Mouse (Mus musculus) layer of hippocampus, adult 8-10 months (tissue): Measurements from ENCODE around the gene Fdxr. TPM values are rescaled to one million over a fixed set of nuclear protein-coding genes. Genes with fewer than 3 reads are reported as not detected.

Experiments
- DNase-seq, 2 experiments: peaks; one replicate each; pipeline ENCODE4 v3.0.0; 2022; ENCODE audit warnings: low spot score in 2 of 2
- total RNA-seq, 4 experiments: library from RNA; stranded (reverse); gene quantifications; 2 replicates each; pipeline ENCODE4 v1.2.4; 2022

Fdxr gene
- 10 to 100 TPM; 22.8 to 25.5 (median 24.6) TPM for total RNA-seq

DNA sequence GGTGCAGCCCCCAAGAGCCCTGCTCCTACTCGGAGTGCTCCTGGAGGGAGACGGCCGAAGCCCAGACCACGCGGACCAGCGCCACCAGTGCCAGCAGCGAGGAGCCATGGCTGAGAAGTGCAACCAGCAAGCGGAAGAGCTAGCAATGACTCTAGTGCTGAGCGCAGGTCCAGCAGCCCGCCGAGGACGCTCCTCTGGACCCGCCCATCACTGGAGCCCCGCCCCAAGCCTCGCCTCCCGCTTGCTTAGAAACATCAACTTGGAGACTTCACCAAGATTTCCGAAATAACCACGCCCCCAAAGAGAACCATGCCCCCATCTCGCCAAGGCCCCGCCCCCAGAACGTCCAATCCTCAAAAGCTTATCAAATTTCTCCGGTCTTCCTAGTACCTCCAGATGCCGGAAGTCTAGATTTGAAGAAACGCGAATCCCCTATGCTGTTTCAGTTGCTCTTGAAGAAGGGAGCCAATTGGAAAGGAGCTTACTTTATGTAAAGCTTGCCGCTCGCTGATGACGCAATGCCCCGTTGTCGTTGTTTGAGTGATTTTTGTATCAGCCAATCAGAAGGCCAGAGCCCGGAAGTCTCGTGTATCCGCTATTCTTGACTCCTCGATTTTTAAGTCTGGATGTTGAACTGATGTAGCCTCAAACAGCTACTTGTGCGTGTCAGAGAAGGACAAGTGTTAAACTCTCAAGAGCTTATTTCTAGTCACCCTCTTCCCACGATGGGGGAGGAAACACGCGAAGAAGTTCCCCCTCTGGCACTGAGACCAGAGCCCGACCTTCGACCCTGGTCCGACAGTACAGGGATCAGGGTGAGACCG is at the start of gene Fdxr:
TSS of gene Fdxr (minus strand) at position 271 of the 824 bp plus-strand sequence.
- peak; percentile 98 to 99 for DNase-seq

DNA sequence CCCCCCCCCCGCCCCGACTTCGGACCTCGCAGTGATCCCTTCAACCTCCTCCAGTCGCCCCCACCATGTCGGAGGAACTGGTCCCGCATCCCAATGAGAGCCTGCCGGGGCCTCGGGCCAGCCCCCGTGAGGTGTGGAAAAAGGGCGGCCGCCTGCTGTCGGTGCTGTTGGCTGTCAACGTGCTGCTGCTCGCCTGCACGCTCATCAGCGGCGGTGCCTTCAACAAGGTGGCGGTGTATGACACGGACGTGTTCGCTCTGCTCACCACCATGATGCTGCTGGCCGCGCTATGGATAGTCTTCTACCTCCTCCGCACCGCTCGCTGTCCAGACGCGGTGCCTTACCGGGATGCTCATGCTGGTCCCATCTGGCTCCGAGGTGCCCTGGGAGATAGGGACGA is 46.5 kb upstream of the Fdxr start:
- no peak for DNase-seq

DNA sequence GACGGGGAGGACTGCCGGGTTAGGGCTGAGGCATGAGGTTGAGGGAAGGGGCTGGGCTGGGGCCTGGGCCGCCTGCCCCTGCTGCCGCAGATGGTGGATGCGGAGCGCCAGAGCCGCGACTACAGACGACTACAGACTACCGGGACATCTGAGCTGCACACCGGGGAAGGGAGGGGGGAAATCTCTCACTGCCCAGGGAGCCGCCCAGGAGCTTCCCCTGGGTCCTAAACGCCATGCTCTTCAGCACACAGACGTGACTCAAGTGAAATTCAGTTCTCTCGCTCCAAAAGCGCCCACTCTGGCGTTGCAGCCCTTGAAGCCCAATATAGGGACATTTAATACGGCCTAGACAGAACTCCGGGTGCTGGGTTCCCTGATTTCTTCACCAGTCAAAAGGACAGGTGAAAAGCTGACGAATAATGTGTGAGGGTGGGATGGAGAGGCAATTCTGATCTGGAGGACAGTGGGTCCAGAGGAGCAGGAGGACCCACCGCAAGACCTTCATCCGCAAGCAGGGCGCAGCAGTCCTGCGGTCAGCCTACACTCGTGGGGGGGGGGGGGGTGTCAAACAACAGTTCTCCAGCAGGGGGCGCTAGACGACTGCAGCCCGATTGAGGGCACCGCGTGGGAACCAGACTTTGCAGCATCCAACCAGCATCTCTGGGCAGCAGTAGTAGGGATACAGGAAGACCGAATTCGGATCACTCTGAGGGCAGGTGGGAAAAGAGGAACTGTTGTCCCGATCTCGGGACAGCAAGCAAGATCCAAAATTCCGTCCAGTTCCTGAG is 45.2 kb upstream of the Fdxr start, which contains the start of gene Ush1g:
TSS of gene Ush1g (minus strand) at position 136 of the 788 bp plus-strand sequence.
- no peak for DNase-seq

DNA sequence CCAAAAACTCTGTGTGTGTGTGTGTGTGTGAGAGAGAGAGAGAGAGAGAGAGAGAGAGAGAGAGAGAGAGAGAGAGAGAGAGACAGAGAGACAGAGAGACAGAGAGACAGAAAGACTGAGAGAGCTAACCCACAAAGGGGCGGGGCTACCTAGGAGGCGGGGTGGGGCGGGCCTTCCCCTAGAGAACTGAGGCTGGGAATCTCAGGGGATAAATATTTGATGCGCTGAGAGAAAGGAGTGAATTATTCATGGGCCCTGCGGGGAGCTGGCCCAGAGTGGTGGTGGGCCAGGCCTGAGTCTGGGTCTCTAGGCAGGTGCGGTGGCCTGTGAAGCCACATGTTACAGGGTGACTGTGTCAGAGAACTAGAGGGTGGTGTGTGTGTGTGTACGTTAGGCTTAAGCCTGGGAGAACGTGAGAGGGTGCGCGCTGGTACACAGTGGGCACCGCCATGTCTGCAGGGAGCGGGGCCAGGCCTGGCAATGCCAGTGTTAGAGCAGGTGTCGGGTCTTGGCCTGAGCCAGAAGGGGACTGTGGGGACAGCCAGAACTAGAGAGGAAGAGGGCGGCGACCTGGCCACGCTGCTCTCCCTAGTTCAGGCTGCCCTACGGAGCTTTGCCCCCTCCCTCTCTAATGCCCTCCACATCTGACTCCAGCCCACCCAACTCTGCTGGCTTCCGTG is 43.0 kb upstream of the Fdxr start:
- DNase-seq, result no peak

DNA sequence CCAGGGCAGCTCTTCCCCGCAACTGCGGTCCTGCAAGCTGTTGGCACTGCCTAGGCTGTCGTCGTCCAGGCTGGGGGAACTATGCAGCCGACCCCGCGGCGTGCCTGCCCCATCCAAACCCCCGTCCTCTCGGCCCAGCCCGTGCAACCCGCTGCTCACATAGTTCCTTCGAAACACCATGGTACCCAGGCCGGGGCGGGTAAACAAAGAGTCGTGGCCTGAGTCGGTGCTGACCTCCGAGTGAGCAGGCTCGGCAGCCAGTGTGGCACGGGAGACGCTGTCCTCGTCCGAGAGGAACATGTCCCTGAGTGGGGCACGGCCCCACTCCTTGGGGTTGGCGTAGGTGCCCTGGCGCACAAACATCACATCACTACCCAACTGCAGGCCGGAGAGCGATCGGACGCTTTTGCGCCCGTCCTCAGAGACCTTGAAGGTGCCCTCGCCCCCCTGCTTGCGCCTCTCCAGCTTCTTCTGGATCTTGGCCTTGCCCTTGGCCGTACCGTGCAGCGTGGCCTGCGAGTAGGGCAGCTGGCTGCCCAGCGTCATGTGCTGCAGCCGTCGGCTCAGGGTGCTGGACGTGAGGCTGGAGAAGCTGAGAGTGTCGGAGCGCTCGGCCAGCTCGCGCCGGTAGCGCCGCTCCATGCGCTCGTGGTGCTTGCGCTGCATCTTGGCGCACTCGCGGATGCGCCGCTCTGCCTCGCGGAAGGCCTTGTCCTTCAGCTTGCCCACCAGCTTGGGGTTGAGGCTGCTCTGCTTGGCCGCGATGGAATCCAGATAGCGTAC is 41.6 kb upstream of the Fdxr start:
- no peak for DNase-seq

DNA sequence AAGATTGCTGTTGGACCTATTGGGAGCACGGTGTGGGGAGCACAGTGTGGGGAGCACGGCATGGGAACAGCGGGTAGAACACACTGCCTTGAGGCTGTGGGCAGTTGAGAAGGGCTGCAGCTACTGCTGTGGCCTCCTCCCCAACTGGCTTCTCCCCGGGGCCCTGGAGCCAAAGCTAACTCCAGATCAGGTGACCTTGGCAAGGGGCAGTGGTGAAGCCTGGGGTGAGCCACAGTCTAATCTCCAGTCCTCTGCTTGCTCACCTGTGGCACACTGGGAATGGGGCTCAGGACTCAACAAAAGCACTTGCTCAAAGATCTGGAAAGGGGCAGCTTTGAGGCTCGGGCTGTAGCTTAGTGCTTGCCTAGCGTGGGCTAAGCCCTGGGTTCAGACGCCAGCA is 40.4 kb upstream of the Fdxr start:
- DNase-seq, result no peak

DNA sequence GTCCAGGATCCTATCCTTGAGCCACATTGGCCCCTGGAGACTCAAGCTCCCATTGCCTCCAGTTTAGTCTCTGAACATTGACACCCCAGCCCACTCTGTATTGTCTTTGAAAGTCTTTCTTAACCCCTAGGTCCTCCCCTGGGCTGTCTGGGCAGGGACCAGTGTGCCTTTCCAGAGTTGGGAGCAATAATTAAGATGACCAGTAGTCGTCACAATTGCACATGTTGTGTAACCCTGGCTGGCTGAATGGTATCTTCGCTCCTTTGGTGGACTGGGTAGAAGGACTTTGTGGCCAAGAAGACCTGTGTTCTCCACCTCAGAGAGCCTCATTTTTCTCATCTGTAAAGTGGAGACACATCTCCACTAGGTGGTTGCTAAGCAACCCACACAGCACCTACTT is 37.4 kb upstream of the Fdxr start:
- no peak for DNase-seq

DNA sequence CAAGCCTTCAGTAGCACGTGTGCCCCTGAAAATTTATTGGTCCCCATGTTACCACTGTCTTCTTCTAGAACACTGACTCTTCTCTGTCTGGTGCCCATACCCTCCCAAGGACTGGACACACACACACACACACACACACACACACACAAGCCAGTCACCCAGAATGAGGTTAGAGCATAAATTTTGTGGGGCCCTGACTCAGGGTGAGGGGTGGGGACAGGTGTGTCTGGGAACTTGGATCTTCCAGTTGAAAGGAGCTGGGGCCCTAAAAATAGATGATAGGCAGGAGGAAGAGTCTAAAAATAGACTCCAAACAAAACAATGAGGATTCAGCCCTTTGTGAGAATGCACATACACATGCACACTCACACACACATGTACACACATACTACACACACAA is 31.9 kb upstream of the Fdxr start:
- DNase-seq, result no peak

DNA sequence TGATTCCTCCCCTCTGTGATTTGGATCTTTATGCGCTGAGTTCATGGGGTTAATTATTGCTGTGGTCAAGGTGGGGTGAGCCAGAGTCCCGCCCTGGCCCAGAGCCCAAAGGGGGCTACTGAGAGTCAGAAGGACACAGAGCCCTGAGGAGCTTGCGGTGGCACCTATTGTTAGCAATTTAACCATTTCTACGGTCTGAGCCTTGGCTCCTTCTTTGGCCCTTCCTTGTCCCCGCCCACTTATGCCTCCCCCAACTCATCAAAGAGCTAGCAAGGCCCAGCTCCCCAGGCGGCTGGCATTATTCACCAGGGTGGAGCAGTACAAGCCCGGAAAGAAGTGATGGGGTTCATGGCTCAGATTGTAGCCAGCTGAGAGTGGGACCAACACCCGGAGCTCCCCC is 30.0 kb upstream of the Fdxr start, which contains the start of gene Otop2:
TSS of gene Otop2 (plus strand) at position 301 of the 400 bp plus-strand sequence.
- DNase-seq, result no peak

DNA sequence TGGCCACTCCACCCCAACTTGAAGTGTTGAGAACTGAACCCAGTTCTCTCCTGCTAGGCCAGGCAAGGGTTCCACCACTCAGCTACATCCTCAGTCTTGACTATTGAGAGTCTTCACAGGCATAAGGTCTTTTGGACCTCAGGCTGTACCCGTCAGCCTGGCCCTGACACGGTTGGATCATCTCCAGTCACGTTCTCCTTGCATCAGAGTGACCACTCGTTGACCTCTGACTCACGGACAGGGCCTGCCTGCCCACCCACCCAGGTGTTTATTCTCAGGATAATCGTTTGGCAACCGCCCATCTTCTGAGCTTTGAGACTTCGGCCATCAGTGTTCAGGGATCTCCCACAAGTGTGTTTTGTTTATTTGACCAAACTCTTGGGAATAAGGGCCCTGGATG is 26.3 kb upstream of the Fdxr start:
- no peak for DNase-seq

DNA sequence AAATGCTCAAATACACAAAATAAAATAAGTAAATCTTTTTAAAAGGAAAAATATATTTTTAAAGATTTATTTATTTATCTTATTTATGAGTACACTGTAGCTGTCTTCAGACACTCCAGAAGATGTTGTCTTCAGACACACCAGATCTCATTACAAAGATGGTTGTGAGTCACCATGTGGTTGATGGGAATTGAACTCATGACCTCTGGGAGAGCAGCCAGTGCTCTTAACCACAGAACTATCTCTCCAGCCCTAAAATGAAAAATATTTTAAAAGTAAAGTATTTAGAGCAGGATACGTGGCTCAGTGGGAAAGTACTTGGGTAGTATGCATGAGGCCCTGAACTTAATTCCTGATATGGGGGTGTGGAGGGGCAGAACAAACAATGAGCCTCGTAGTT is 24.5 kb upstream of the Fdxr start:
- no peak for DNase-seq

DNA sequence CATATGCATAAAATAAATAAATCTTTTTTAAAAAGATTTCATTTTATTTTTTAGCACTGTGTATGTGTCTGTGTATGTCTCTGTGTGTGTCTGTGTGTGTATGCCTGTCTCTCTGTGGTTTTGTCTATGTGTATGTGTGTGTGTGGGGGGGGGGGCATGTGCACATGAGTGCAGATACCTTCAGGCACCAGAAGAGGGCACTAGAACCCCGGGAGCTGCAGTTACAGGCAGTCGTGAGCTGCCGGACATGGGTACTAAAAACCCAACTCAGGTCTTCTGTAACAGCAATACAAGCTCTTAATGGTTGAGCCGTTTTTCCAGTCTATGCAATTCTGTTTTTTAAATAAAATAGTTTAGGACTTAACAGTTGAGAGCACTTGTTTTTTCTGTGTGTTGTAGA is 23.9 kb upstream of the Fdxr start:
- DNase-seq, result no peak

DNA sequence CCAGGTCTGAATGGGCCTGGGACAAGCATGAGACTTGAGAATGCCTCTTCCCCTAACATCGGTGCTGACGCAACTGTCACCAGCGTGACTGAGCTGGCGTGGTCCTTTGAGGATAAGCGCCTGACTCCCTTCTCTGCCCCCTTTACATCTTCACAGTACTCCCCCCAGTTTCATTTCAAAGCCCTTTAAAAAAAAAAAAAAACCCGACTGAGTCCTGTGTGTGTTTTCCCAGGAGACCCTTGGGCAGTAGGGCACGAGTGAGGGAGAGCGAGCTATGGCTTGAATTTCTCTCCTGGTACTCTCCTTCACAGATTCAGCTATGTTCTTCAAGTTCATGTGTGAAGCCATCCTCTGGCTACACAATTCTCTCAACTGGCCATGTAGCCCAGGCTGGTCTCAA is 21.3 kb upstream of the Fdxr start:
- no peak for DNase-seq

DNA sequence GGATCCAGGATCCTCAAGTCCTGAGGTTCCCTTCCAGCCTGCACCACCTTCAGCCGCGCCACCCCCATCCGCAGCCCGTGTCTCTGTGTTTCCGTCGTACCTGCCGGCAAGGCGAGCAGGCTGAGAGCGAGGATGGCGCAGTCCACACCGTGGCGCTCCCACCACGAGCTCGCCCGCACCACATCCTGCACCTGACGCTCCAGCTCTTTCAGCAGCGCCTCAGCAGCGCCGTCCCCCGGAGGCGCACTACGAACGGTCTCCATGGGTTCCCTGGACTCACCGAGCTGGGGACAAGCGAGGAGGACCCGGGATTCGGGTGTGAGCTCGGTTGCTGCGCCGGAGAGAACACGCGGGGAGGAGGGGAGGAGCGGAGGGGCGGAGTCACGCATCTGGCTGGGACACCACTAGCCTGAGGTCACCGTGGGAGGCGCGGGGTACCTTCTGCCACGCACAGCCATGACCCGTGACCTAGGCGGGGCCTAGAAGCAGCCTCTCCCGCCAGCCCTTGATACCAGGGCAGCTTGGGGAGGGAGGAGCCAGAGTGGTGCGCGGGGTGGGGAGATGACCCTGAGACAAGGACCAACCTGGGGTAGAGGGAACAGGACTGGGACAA is 20.5 kb upstream of the Fdxr start, which contains the start of gene Fads6:
TSS of gene Fads6 (minus strand) at position 450 of the 613 bp plus-strand sequence.
- peak; percentile 73 to 82 for DNase-seq

DNA sequence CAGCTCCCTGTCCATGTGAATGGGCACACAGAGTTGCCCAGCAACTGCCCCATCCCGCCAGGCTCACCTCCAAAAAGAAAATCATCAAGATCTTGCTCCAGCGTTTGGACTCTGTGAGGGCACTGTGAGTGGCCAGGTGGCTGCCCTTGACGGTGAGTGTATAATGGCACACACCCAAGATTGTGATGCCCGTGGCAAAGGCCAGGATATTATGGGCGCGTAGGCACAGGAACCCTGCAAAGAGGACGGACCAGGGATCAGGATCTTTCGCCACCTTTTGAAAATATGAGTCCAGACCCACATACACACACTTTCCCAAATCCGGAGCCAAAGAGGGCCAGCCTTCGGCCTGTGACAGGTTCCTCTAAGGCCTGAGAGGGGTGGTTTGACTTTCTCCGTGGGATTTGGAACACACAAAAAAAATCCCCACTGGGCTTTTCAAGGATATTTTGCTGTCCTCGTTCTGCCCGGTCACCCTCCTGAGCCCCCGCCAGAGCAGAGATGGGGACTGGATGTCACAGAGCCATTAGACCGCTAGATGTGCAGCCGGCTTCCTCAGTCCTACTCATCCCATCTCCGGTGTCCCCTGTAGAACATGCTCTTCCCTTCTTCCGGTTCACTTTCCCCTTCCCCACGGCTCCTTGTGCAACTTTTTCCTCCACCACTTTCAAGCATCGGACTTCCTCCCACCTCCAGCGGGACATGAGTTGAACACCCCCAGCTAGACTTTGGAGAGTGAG is 19.8 kb upstream of the Fdxr start:
- DNase-seq, result no peak

DNA sequence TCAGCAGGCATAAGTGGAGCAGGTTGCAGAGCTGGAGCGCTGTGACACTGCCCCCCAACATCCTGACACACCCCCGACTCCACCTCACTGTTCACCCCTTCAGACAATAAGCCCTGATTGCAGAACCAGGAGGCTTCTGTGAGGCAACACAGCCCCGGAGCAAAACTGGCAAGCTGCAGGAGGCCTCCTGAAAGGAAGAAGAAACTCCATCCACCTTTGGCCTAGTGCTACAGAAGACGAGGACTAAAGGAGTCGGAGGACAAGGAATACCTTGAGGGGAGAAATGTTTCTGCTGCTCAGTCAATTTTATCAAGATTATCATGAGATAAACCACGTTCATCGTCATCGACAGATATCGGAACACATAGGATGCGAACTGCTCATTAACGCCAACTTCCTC is 19.1 kb upstream of the Fdxr start:
- no peak for DNase-seq

DNA sequence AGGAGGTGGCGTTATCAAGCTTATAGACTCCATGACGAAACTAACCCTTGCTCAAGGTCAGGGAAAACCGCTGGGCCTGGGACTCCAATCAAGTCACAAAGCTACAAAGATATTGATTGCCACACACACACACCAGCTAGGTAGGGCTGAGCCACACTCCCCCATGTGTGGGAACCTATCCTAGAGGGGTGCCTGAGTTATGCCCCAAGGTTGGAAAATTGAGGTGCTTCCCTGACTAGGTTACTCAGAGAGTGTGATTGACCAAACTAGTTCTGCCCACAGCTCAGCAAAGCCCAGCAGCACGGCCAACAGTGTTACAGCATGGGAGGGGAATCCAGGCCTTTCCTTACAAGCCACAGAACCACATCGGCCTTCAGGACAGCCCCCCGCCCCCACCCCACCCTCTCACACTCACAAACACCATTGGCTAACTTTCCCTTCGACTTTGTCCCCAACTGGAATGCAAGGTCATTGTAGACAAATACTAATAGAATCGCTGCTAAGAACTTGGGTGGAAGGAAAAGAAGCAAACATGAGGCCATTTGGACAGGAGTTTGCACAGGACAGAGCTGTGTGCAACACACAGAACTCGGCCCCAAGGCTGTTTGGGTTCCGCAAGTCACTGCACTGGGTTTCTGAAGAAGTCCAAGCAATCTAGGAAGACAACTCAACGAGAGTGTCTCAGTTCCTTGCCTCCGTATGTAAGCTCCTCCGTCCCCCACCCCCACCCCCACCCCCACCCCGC is 16.0 kb upstream of the Fdxr start:
- DNase-seq, result no peak

DNA sequence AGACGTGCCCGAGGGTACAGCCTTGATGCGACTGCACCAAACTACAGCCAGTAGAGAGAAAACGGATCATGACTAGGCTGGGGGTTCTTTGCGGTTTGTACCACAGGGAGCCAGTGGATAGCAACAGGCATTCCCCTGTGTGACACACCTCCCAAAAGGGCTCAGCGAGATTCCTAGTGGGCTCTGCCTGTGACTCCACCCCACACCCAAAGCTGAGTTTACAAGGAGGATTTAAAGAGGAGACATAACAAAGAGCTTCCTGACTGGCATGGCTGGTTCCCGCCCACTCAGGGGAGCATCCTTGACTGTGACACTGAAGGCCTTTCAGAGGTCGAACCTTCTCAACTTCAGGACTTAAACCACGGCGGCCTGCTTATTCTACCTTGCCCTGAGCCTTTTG is 14.7 kb upstream of the Fdxr start:
- no peak for DNase-seq

DNA sequence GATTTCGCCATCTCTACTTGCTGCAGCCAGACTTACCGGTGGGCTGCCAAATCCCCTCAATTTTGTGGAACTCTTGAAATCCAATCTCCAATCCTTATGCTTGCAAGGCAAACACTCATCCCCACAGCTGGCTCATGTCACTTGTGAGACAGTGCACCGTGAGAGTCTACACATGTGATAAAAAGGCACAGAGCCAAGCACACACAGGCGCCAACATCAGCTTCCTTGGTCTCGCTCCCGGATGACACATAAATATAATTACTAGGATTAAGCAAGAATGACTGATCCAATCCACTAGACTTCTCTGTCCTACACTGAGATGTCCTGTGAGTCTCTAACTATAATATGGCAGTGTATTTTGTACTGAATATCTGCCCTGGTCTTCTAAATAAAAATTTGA is 14.1 kb upstream of the Fdxr start:
- no peak for DNase-seq
